In the genomic region with DNA sequence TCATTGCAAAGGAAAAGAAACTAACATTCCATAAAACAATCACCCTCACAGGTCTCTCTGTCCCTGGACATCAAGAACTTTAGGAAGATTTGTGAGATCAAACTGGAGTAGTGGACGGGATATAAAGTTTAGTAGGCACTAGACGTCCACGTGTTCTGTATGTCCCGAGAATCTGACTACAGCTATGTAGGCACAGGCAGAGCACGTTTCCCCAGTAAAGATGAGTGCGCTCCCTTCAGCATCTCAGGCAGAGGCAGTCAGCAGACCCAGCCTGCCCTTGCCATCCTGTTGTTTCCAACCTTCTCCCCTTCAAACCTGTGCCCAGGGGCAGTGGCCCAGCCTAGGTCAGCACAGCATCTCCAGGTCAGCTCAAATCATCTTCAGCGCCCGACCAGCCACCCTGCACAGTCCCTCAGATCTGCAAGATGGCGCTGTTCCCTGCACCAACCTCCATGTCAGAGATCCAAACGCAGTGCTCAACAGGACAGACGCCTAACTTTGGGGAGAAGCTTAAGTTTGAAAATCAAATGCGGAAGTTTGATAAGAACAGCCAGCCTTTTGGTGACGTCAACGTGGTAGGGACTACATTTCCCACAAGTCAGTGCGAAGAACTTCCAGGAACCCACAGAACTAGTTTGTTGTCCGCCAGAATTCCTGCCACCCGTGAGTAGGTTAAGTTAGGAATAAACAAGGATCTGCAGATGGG, we compare ENCODE assay signal across 7 mouse cellular contexts. TPM values are rescaled to one million over a fixed set of nuclear protein-coding genes. Genes with fewer than 3 reads are reported as not detected.
A peak's percentile ranks its signal among the peaks of the same experiment; 100 is the strongest.
DNase-seq lines count a peak whose midpoint lies in the region; ATAC-seq and TF ChIP-seq lines count a peak whose summit lies in the region.

Gene Zfp595 (minus strand): TSS at position 552 of the 706 bp plus-strand sequence.

- peak; percentile 86 for DNase-seq in adrenal gland, postnatal 10 days
- DNase-seq in embryonic facial prominence, embryonic 10.5 days (ENCODE audit: low spot score): peak; percentile 72
- peak; percentile 68 for DNase-seq in gonadal fat pad, adult 2 months (ENCODE audit: low read depth)
- DNase-seq in left cerebral cortex, postnatal 4 days: peak; percentile 45

- H3K36me3 ChIP-seq in embryonic facial prominence, embryonic 10.5 days (replicated peaks): no peaks in the 10 kb centered on the region
- no peaks in the 10 kb centered on the region for H3K36me3 ChIP-seq in intestine, postnatal 0 days (ENCODE audit: control insufficient read depth, insufficient read depth)
- H3K36me3 ChIP-seq in midbrain, embryonic 12.5 days: no peaks in the 10 kb centered on the region
- no peaks in the 10 kb centered on the region; the same call in 1 of the 2 replicates for H3K36me3 ChIP-seq in small intestine, adult 2 months (ENCODE audit: control insufficient read depth, insufficient read depth, low read length)

- no peaks in the 10 kb centered on the region for H3K9me3 ChIP-seq in embryonic facial prominence, embryonic 10.5 days
- no peaks in the 10 kb centered on the region for H3K9me3 ChIP-seq in intestine, postnatal 0 days (ENCODE audit: control insufficient read depth)
- H3K9me3 ChIP-seq in midbrain, embryonic 12.5 days: no peaks in the 10 kb centered on the region

- ATAC-seq in intestine, postnatal 0 days: peak; percentile 88
- peak; percentile 93 for ATAC-seq in midbrain, embryonic 12.5 days (ENCODE audit: low FRiP score, low read depth)

- intact Hi-C loops in left cerebral cortex, postnatal 4 days (cut with DNase I): no loop called here

- TF ChIP-seq CTCF in intestine, postnatal 0 days (IDR thresholded peaks at IDR 0.05; ENCODE audit: low read depth): peak; percentile 73
- TF ChIP-seq CTCF in small intestine, adult 2 months (IDR thresholded peaks at IDR 0.05; ENCODE audit: extremely low read depth, insufficient read length, insufficient replicate concordance, low read depth, low read length): peak; percentile 55; the same call in 1 of the 2 replicates

- TF ChIP-seq POLR2A in small intestine, adult 2 months (IDR thresholded peaks at IDR 0.05; ENCODE audit: low read depth, low read length): no peak

- H3K4me2 ChIP-seq in intestine, postnatal 0 days (replicated peaks; ENCODE audit: low read depth): peak within 1 kb of the TSS; percentile 66
- peak within 1 kb of the TSS; percentile 62 for H3K4me2 ChIP-seq in midbrain, embryonic 12.5 days (replicated peaks)

- no peaks in the 10 kb centered on the region for H3K27me3 ChIP-seq in embryonic facial prominence, embryonic 10.5 days (replicated peaks; ENCODE audit: low read depth, poor library complexity, severe bottlenecking)
- H3K27me3 ChIP-seq in intestine, postnatal 0 days (replicated peaks; ENCODE audit: control insufficient read depth, insufficient read depth, low read length): no peaks in the 10 kb centered on the region
- H3K27me3 ChIP-seq in midbrain, embryonic 12.5 days: no peaks in the 10 kb centered on the region
- H3K27me3 ChIP-seq in small intestine, adult 2 months (ENCODE audit: control insufficient read depth, insufficient read depth, low read length): no peaks in the 10 kb centered on the region

- H3K4me1 ChIP-seq in embryonic facial prominence, embryonic 10.5 days: peaks cover 7% of the 10 kb centered on the region
- H3K4me1 ChIP-seq in intestine, postnatal 0 days (replicated peaks; ENCODE audit: control insufficient read depth, insufficient read depth, low read length): 0 out of 2 replicates have a peak, but pooled peaks cover 3% of the 10 kb centered on the region
- H3K4me1 ChIP-seq in midbrain, embryonic 12.5 days: peaks cover 9% of the 10 kb centered on the region
- peaks cover 3% of the 10 kb centered on the region; the same call in 1 of the 2 replicates for H3K4me1 ChIP-seq in small intestine, adult 2 months (ENCODE audit: control insufficient read depth, insufficient read depth, insufficient read length, low read length)

- peak within 1 kb of the TSS; percentile 67 for H3K4me3 ChIP-seq in embryonic facial prominence, embryonic 10.5 days
- peak within 1 kb of the TSS; percentile 44 for H3K4me3 ChIP-seq in intestine, postnatal 0 days (ENCODE audit: low read depth, low read length)
- H3K4me3 ChIP-seq in midbrain, embryonic 12.5 days: peak within 1 kb of the TSS; percentile 52
- H3K4me3 ChIP-seq in small intestine, adult 2 months (ENCODE audit: low read depth, low read length): peak within 1 kb of the TSS; percentile 66

- H3K27ac ChIP-seq in embryonic facial prominence, embryonic 10.5 days (replicated peaks): peak within 1 kb of the TSS; percentile 81
- peak within 1 kb of the TSS; percentile 3; the same call in 1 of the 2 replicates for H3K27ac ChIP-seq in intestine, postnatal 0 days (ENCODE audit: low read depth, low read length)
- no peak within 1 kb of the TSS for H3K27ac ChIP-seq in midbrain, embryonic 12.5 days (replicated peaks)
- H3K27ac ChIP-seq in small intestine, adult 2 months (ENCODE audit: insufficient read depth, low read depth, low read length): peak within 1 kb of the TSS; percentile 45

- WGBS in embryonic facial prominence, embryonic 10.5 days: 19% methylated on average over 17 of the region's 17 CpGs
- WGBS in intestine, postnatal 0 days: 6% methylated on average over 17 of the region's 17 CpGs
- WGBS in midbrain, embryonic 12.5 days: 21% methylated on average over 17 of the region's 17 CpGs
- 2% methylated on average over 17 of the region's 17 CpGs for WGBS in small intestine, adult 2 months

- H3K9ac ChIP-seq in intestine, postnatal 0 days (ENCODE audit: low read depth, low read length): peak within 1 kb of the TSS; percentile 45
- peak within 1 kb of the TSS; percentile 55 for H3K9ac ChIP-seq in midbrain, embryonic 12.5 days (replicated peaks)

RNA-seq across cellular contexts. Expression of gene Zfp595, which starts in this region (rescaled TPM):
- 1 to 10 TPM; 3.5 to 5.1 TPM for total RNA-seq in adrenal gland, postnatal 10 days (2021)
- 1.5 and 1.8 TPM in 2 replicates for polyA plus RNA-seq in embryonic facial prominence, embryonic 10.5 days (2016; fragmentation: Nextera tagmentation; extraction: Ambion mirVana)
- 0.91 and 1.1 TPM in 2 replicates for polyA plus RNA-seq in gonadal fat pad, adult 2 months (2012; rRNA removed)
- 1.0 and 1.1 TPM in 2 replicates for polyA plus RNA-seq in intestine, postnatal 0 days (2015; fragmentation: Nextera tagmentation; extraction: Ambion mirVana)
- total RNA-seq in left cerebral cortex, postnatal 4 days (2021): 1 to 10 TPM; 2.9 to 3.3 TPM
- 1.5 and 1.9 TPM in 2 replicates for polyA plus RNA-seq in midbrain, embryonic 12.5 days (2016; fragmentation: Nextera tagmentation; extraction: Ambion mirVana)
- polyA plus RNA-seq in small intestine, adult 2 months (2012; rRNA removed): 0.04 and 0.14 TPM in 2 replicates
